Mouse (Mus musculus): ENCODE measurements at regions not wholly inside any gene's neighbourhood (a gene's known extent, or its start where the extent isn't known, plus 50 kb on each side); places are given as distances from the start of the nearest gene placed in this dataset.
A peak's percentile ranks its signal among the peaks of the same experiment; 100 is the strongest.

DNA sequence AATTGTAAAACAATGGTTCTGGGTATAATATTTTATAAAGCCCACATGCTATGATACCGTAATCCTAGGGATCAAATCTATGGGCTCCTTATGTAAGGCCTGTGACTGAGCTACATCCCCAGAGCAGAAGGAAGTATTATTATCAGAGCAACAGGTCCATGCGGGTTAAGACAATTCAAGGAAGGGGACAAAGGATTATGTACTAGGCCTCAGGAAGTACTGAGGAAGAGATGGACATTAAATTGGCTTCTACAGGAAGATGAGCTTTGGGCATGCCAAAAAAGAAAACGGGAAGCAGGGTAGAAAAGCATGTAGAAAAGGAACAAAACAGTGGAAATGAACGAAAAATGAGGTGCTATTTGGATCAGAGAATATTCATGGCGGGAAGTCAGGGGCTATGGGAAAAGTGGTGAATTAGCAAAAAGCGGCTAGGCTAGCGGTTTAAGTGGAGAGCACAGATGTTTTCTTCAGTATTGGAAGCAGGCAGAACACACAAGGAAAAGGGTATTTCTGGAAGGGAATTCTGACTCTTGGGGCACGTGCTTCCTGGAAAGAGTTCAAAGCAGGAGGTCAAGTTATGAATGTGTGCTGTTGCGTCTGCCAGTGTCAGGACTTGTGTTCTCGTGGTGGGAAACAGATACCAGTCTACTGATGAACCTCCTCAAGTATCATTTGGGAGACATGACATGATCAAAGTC, 80.9 kb upstream of the Csl start:
- no peak overlapping the region for H3K4me2 ChIP-seq (replicated peaks; ENCODE audit: low read depth, low read length, severe bottlenecking)
- no peaks in the 10 kb centered on the region for H3K36me3 ChIP-seq (ENCODE audit: control insufficient read depth, insufficient read depth, low read length)
- no peak overlapping the region for H3K4me3 ChIP-seq (replicated peaks; ENCODE audit: low read length)
- DNase-seq (ENCODE audit: low spot score) (no peak), ATAC-seq (ENCODE audit: low FRiP score, low read depth) (no peak)
- no peak overlapping the region for H3K27ac ChIP-seq (replicated peaks; ENCODE audit: low read depth, low read length)
- no peaks in the 10 kb centered on the region for H3K4me1 ChIP-seq (ENCODE audit: control insufficient read depth, insufficient read depth, low read length)
- H3K27me3 ChIP-seq (ENCODE audit: control insufficient read depth, insufficient read depth, low read length): no peaks in the 10 kb centered on the region
- no peak overlapping the region for H3K9ac ChIP-seq (ENCODE audit: low read depth, low read length, severe bottlenecking)
- H3K9me3 ChIP-seq (ENCODE audit: control insufficient read depth, low read length): no peaks in the 10 kb centered on the region
- WGBS: 74% methylated on average over 10 of the region's 10 CpGs
- TF ChIP-seq POLR2A (IDR thresholded peaks at IDR 0.05; ENCODE audit: borderline replicate concordance, extremely low read depth, insufficient read depth, insufficient read length): no peak

- no peaks in the 10 kb centered on the region for H3K27me3 ChIP-seq (ENCODE audit: control insufficient read depth, insufficient read depth, low read length)
- 63% methylated on average over 5 of the region's 5 CpGs for WGBS
Measured at GRCm38 (mm10) chr10:99836835-99837412, 77.5 kb upstream of the Csl start.

GRCm38 (mm10) chr10:99834905-99835633, 75.6 kb upstream of the Csl start:
- WGBS: 81% methylated on average over 4 of the region's 4 CpGs
- no peaks in the 10 kb centered on the region for H3K4me1 ChIP-seq (ENCODE audit: control insufficient read depth, insufficient read depth, low read length)
- no peak overlapping the region for H3K27ac ChIP-seq (replicated peaks; ENCODE audit: low read depth, low read length)
- TF ChIP-seq POLR2A (IDR thresholded peaks at IDR 0.05; ENCODE audit: borderline replicate concordance, extremely low read depth, insufficient read depth, insufficient read length): no peak
- no peaks in the 10 kb centered on the region for H3K9me3 ChIP-seq (ENCODE audit: control insufficient read depth, low read length)
- H3K9ac ChIP-seq (ENCODE audit: low read depth, low read length, severe bottlenecking): no peak overlapping the region
- H3K4me2 ChIP-seq (replicated peaks; ENCODE audit: low read depth, low read length, severe bottlenecking): no peak overlapping the region
- H3K36me3 ChIP-seq (ENCODE audit: control insufficient read depth, insufficient read depth, low read length): no peaks in the 10 kb centered on the region
- ATAC-seq (ENCODE audit: low FRiP score, low read depth) (no peak), DNase-seq (ENCODE audit: low spot score) (peak; percentile 15)
- H3K27me3 ChIP-seq (ENCODE audit: control insufficient read depth, insufficient read depth, low read length): no peaks in the 10 kb centered on the region
- H3K4me3 ChIP-seq (replicated peaks; ENCODE audit: low read length): no peak overlapping the region

More at GRCm38 (mm10) chr10:99836835-99837412, 77.5 kb upstream of the Csl start:
- H3K4me3 ChIP-seq (replicated peaks; ENCODE audit: low read length): no peak overlapping the region
- DNase-seq (ENCODE audit: low spot score): no peak
- no peak for TF ChIP-seq POLR2A (IDR thresholded peaks at IDR 0.05; ENCODE audit: borderline replicate concordance, extremely low read depth, insufficient read depth, insufficient read length)
- 0 out of 2 replicates have a peak, but pooled peaks have one; percentile 53 for ATAC-seq (ENCODE audit: low FRiP score, low read depth)
- no peaks in the 10 kb centered on the region for H3K4me1 ChIP-seq (ENCODE audit: control insufficient read depth, insufficient read depth, low read length)
- no peaks in the 10 kb centered on the region for H3K9me3 ChIP-seq (ENCODE audit: control insufficient read depth, low read length)
- H3K4me2 ChIP-seq (replicated peaks; ENCODE audit: low read depth, low read length, severe bottlenecking): no peak overlapping the region
- no peak overlapping the region for H3K9ac ChIP-seq (ENCODE audit: low read depth, low read length, severe bottlenecking)
- no peak overlapping the region for H3K27ac ChIP-seq (replicated peaks; ENCODE audit: low read depth, low read length)
- no peaks in the 10 kb centered on the region for H3K36me3 ChIP-seq (ENCODE audit: control insufficient read depth, insufficient read depth, low read length)

DNA sequence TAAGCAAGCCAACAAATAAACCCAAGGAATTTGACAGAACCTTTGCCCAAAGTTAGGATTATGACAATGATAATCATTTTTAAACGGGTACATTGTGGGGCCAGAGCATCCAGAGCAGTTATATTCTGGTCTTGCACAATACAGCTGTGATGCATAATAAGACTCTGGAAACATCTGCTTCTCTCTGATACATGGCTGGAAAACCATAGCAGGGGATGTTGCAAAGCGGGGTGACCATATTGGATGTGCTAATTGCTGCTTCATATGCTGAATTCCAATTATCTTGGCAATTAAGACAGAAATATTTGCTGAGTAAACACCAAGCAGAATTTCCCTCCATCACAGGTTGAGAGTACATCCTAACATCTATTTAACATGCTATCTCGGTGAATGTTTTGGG, 70.5 kb upstream of the Csl start:
- no peak overlapping the region for H3K4me2 ChIP-seq (replicated peaks; ENCODE audit: low read depth, low read length, severe bottlenecking)
- no peaks in the 10 kb centered on the region for H3K4me1 ChIP-seq (ENCODE audit: control insufficient read depth, insufficient read depth, low read length)
- DNase-seq (ENCODE audit: low spot score) (no peak), ATAC-seq (ENCODE audit: low FRiP score, low read depth) (no peak)
- H3K9ac ChIP-seq (ENCODE audit: low read depth, low read length, severe bottlenecking): no peak overlapping the region
- H3K27me3 ChIP-seq (ENCODE audit: control insufficient read depth, insufficient read depth, low read length): no peaks in the 10 kb centered on the region
- TF ChIP-seq POLR2A (IDR thresholded peaks at IDR 0.05; ENCODE audit: borderline replicate concordance, extremely low read depth, insufficient read depth, insufficient read length): no peak
- no peaks in the 10 kb centered on the region for H3K36me3 ChIP-seq (ENCODE audit: control insufficient read depth, insufficient read depth, low read length)
- no peak overlapping the region for H3K4me3 ChIP-seq (replicated peaks; ENCODE audit: low read length)
- H3K27ac ChIP-seq (replicated peaks; ENCODE audit: low read depth, low read length): no peak overlapping the region
- 92% methylated on average over 3 of the region's 3 CpGs for WGBS
- no peaks in the 10 kb centered on the region for H3K9me3 ChIP-seq (ENCODE audit: control insufficient read depth, low read length)

DNA sequence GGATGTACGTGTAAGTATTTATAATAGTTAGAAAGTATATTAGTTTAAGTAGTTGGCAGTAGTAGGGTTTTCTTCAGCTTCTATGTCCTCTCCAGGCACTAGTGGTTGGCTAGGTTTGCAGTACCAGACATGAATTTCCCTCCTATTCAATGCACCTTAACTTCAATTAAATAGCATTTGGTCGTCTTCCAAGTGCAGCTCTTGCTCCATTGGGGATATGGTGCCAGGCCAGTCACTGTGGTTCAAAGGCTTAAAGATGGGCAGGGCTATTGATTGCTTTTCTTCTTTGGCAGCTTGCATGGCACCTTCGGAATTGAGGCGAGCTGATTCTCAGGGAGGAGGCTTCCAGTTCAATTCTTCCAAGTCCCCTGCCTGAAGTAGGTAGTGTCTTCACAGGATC, 68.0 kb upstream of the Csl start:
- Histone ChIP-seq H3K4me3 (replicated peaks; ENCODE audit: low read length) (no peak overlapping the region), H3K9me3 (ENCODE audit: control insufficient read depth, low read length) (no peaks in the 10 kb centered on the region), H3K4me1 (ENCODE audit: control insufficient read depth, insufficient read depth, low read length) (no peaks in the 10 kb centered on the region), H3K27ac (replicated peaks; ENCODE audit: low read depth, low read length) (no peak overlapping the region), H3K36me3 (ENCODE audit: control insufficient read depth, insufficient read depth, low read length) (no peaks in the 10 kb centered on the region), H3K4me2 (replicated peaks; ENCODE audit: low read depth, low read length, severe bottlenecking) (no peak overlapping the region), H3K27me3 (ENCODE audit: control insufficient read depth, insufficient read depth, low read length) (no peaks in the 10 kb centered on the region), H3K9ac (ENCODE audit: low read depth, low read length, severe bottlenecking) (no peak overlapping the region)
- 88% methylated on average over 4 of the region's 4 CpGs for WGBS
- no peak for TF ChIP-seq POLR2A (IDR thresholded peaks at IDR 0.05; ENCODE audit: borderline replicate concordance, extremely low read depth, insufficient read depth, insufficient read length)
- ATAC-seq (ENCODE audit: low FRiP score, low read depth) (no peak), DNase-seq (ENCODE audit: low spot score) (no peak)
